Mouse (Mus musculus) bone marrow, adult 2 months (tissue): Measurements from ENCODE around the gene Larp6.

ENCODE experiments used
- CTCF ChIP-seq: fragments of 200-500 bp; IDR thresholded peaks from 2 replicates; pipeline ENCODE4 v1.5.1; 2011; ENCODE audit warnings: low read length, control low read depth; ENCODE audit not compliant: control insufficient read depth, insufficient read depth
- POLR2A ChIP-seq: fragments of 200-500 bp; IDR thresholded peaks from 2 replicates; pipeline ENCODE4 v1.6.1; 2011; ENCODE audit warnings: low read depth, mild to moderate bottlenecking, control low read depth, low read length, borderline replicate concordance; ENCODE audit not compliant: control insufficient read depth

DNA sequence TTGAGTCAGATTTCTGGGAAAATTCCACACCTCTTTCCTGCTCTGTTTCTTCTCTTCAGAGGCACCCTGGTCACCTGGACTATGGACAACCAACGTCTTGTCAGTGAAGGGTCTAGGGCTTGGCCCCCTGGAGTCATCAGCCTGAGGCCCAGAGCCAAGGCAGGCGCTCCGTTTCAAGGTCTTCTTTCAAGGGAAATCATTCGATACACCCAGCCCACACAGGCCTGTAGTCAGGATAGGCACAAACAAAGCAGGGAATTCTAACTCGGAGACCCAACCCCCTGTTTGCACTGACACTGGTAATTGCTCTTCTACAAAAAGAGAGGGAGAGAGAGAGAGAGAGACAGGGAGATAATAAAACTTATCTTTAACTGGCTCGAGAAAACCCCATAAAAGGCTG is 39.2 kb downstream of the Larp6 start:
- TF ChIP-seq POLR2A (no peak), CTCF (no peak)
